Mouse (Mus musculus) kidney, adult 8-10 months (tissue): ENCODE measurements around the gene Afg1l.

Experiments
- DNase-seq, 2 experiments: peaks; one replicate each; pipeline ENCODE4 v3.0.0; 2022

Afg1l gene

DNA sequence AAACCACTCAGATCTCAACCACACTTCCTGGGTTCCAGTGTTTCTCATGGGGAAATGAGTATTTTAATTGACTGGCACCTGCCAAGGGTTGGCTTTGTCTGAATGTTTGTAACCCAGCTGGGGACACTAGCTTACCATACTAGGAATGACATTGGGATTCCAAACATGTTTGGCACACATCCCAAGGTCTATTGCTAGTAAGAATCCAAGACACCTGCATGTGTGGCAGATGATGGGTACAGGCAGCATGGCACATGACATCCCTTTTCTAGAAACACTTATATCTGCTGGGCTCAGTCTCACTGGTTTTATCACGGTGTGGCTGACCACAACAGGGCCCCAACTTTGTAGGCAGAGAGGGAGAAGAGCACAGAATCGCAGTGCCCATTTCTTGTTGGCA, 184.0 kb downstream of the Afg1l start:
- DNase-seq: no peak

DNA sequence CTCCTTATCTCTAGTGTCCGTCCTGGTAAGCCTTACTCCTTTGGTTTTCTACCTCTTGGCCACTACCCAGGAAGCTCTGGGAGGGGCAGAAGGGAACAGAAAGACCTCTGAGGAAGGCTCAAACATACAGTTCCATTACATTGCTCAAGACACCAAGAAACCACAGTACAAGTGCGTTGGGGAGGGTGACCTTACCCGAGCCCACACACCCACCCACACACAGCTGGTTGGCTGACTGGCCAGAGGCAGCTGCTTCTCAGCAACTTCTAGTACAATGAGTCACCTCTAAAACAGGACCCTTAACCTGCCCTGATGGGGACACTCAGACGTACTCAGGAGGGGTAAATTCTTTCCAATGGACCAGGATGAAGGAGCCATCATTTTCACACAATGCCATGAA, 184.5 kb downstream of the Afg1l start:
- DNase-seq: no peak

DNA sequence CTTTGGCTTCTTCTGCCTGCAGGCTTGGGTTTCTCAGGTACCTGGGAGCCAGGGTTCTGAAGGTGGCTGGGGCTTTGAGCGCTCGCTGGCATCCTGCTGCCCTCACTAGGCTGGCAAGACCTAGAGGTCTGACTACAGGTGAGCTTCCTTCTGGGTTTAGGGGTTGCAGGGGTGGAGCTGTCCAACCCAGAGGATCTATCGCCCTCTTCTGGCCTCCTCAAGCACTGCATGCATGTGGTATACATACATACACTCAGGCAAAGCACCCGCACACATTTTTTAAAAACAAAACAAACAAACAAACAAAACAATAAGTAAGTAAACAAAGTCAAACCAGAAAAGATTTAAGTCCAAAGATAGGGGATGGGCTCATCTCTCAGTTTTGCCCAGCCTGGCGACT, 187.0 kb downstream of the Afg1l start:
- DNase-seq: peak in 1 of 2 experiments; percentile 70

DNA sequence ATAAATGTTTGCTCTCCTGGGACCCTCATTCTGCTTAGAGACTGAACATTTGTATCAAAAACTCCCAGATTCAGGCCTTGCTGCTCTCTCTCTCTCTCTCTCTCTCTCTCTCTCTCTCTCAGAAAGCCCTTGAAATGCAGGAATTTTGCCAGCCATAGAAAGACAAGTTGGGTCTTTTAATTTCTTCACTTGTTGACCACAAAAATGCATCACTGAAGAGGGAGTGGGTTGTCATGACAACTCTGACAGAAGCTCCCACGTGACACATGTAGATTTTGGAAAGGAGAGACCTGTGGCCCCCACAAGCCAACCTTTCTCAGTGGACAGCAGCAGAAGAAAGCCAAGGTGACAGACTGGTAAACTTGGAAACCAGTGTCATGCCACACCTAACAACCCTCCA, 190.7 kb downstream of the Afg1l start:
- DNase-seq: no peak

- no peak for DNase-seq
Measured at GRCm38 (mm10) chr10:42278307-42278850, 200.0 kb downstream of the Afg1l start.

DNA sequence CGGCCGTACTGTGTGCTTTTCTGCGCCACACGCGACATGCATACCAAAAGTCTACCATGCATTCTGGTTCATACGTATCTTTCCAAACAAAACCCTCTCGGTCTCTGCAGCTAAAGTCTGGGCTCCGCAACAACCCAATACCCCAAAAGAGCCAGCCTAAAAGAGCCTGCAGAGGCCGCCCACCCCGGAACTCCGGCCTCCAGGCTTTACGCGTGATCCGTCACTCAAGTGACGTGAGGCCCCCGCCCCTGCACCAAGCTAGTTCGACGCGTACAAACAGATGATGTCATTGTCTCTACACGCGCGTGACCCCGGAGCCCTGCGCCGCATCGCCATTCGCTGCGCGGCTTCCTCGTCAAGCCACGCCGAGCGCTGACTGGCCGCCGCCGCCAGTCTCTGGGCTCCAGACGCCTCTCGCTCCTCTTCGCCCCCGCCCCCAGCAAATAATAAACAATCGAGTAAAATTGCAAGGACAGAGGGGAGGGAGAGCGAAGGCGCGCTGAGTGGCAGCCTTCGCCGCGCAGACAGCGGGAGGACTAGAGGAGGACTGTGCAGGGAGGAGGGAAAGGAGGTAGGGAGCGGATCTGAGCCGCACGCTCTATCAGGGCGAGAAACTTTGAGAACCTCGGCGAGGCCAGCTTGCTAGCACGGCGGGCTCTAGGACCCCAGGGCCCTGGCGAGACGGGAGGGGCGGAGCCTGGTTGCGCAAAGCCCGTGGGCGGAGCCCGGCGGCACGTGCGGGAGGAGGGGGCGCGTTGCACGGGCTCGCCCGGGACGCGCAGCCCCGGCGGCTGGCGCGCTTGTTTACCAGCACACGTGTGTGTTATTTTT, 200.7 kb downstream of the Afg1l start:
- peak; percentile 99 for DNase-seq

GRCm38 (mm10) chr10:42276507-42277345, 201.6 kb downstream of the Afg1l start, which contains the start of gene Foxo3:
TSS of gene Foxo3 (minus strand) at chr10:42276755.
- peak; percentile 88 to 91 for DNase-seq

DNA sequence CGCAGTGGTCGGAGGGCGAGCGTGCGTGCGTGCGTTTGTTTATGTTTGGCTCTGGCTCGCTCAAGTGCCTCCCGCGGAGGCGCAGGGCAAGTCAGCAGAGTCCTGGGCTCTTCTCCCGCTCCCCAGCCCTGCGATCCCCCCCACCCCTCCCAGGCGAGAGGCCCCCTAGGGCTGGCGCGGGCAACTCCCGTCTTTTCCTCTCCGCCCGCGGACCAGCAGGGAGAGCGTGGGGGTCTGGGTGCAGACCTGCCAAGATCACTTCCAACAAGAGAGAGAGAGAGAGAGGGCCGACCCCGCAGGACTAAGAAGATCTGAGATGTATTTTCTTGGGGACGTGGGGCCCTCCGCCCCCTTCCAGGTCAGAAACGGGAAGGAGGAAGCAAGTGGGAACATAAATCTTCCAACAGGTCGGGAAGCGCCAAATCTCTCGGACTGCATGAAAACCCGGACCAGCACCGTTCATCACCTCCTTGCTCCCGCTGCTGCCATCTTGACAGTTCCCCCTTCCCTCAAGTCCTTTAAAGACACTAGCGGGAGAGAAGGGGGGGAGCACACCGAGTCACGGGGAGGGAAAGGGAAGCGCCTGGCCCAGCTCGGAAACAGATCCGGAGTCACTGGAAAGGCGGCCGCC, 202.4 kb downstream of the Afg1l start:
- peak in 1 of 2 experiments; percentile 62 for DNase-seq

GRCm38 (mm10) chr10:42275401-42275870, 202.9 kb downstream of the Afg1l start:
- peak; percentile 43 to 51 for DNase-seq

DNA sequence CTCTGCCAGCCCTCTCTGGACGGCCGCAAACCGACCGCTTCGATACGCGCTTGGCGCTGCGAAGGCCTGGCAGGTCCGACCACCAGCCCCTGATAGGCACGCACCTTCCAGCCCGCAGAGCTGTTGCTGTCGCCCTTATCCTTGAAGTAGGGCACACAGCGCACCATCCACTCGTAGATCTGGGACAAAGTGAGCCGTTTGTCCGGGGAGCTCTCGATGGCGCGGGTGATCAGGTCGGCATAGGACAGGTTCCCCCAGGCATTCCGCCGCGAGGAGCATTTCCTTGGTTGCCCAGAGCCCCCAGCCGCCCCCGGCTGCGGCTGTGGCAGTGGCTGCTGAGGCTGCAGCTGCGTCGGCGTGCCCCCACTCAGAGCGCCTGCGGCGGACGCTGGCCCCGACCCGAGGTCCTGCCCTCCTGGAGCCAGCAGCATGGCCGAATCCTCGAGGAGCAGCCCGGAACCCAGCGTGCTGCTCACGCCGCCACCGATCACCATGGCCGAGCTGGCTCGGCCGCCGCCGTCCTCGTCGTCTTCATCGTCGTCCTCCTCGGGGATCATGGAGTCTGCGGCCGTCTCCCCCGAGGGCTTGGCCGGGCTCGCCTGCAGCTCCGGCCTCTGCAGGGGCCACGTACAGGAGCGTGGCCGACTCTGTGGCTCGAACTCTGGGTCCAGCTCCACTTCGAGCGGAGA, 203.5 kb downstream of the Afg1l start:
- no peak for DNase-seq

- peak; percentile 81 to 86 for DNase-seq
Measured at GRCm38 (mm10) chr10:42273760-42274691, 204.3 kb downstream of the Afg1l start.

DNA sequence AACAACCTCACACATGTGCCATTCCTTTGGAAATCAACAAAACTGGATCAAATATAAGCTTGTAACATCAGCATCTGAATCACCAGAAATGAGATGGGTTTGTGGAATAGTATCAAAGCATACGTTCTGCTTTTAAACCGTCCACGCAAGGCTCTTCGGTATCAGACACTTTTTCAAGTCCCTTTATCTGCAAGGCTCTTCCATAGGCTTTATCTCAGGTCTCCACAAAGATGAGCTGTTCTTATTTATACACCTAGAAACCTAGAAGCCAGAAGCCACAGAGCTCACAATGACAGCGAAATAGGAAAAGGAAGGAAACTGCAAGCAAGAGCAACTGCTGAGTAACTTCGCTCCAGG, 205.0 kb downstream of the Afg1l start:
- DNase-seq: no peak

GRCm38 (mm10) chr10:42271454-42272230, 206.7 kb downstream of the Afg1l start:
- no peak for DNase-seq

GRCm38 (mm10) chr10:42270277-42271083, 207.9 kb downstream of the Afg1l start:
- DNase-seq: peak; percentile 61 to 85

DNA sequence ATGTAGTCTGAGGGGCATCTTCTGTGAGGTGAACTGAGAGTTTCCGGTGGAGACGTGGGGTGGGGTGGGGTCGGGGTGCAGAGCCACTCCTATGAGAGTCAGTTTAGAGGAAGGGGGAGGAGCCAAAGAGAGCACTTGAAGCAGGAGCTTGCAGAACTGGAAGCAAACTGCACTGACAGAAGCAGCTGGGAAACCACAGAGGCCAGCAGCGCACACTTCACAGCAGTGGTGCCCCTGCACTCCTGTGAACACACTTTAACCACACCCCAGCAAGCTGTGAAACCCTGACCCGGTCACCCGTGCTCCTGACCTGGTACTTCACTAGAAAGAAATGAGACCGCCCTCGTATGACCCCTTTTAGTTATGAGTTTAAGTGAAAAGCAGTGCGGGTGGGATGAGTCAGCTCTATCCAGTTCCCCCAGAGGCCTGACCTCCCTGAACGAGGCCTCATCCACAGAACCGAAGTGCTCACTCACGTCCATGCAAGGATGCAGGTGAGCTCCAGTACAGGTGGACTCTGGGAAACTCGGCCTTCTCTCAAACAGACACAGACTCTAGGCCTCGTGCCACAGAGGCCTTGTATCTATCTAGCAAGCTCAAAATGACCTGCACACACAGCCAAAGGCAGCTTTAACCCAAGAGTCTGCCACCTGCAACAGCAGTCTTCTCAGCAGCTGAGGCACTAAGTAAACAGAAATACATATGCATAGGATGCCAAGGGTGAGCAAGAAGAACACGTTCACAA, 208.9 kb downstream of the Afg1l start:
- DNase-seq: peak in 1 of 2 experiments; percentile 52

- DNase-seq: peak; percentile 66 to 75
Measured at GRCm38 (mm10) chr10:42267811-42268545, 210.4 kb downstream of the Afg1l start.

DNA sequence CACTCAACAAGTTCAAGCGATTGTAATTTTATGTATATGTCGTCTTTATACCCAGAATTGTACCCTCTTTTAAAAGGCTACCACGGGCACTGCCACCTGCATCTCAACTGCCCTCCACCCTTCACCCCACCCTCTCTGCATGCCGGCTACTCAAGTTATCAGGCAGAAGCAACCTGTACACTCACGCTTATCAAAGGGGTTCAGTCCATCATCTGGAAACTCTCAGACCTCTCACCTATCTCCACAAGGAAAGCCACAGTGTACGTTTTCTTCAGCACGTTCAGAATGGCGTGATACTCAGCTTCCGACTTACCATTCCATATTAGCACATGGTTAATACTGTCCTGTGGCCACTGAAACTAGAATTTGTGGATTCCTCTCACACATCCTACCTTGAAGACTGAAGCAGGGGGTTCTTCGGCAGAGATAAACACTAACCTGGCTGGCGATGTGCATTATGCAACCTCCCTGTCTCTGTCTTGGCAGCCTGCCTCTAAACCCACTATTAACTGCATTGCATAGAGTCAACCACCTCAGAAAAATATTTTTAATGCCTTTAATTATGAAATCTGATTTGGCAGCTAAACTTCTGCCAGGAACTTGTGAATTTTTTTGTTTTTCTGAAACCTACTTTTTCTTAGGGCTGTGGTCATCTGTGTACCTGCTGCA, 213.2 kb downstream of the Afg1l start:
- peak in 1 of 2 experiments; percentile 47 for DNase-seq
